Mouse (Mus musculus): ENCODE measurements at regions not wholly inside any gene's neighbourhood (a gene's known extent, or its start where the extent isn't known, plus 50 kb on each side); places are given as distances from the start of the nearest gene placed in this dataset.

DNA sequence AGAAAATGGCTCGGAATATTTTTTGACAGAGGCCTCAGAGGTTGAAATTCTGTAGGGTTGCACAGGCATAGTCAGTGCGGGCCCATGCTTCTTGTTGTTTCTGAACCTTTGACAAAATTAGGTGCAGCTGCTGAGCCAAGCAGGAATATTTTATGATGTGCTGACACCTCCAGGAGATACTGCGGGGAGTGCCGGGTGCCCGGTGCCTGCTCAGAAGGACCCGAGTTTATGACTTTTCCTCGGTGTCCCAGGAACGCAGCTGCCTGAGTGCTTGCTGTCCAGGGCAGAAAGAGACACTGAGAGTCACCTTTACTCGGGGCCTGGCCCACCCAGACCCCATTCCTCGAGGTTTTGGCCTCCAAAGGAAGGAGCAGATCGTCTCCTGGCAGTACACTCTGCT, 79.6 kb downstream of the Bod1 start:
- no peaks in the 10 kb centered on the region for H3K36me3 ChIP-seq (ENCODE audit: insufficient read depth, low read length)
- no peaks in the 10 kb centered on the region for H3K4me1 ChIP-seq (ENCODE audit: insufficient read depth, low read depth, low read length)
- no peak overlapping the region for H3K9ac ChIP-seq (replicated peaks; ENCODE audit: low read depth)
- no peak overlapping the region for H3K4me3 ChIP-seq (ENCODE audit: low read depth, low read length)
- no peak for ATAC-seq
- no peak overlapping the region for H3K27ac ChIP-seq (ENCODE audit: low read length)
- no peak for TF ChIP-seq EP300 (IDR thresholded peaks at IDR 0.05)
- TF ChIP-seq CTCF (IDR thresholded peaks at IDR 0.05) = no peak
- H3K4me2 ChIP-seq (replicated peaks; ENCODE audit: low read depth, low read length) = no peak overlapping the region
- H3K9me3 ChIP-seq (ENCODE audit: low read length) = no peaks in the 10 kb centered on the region
- DNase-seq (ENCODE audit: low spot score) = no peak
- 60% methylated on average over 11 of the region's 11 CpGs for WGBS
- no peaks in the 10 kb centered on the region for H3K27me3 ChIP-seq (replicated peaks; ENCODE audit: insufficient read depth, low read length)

DNA sequence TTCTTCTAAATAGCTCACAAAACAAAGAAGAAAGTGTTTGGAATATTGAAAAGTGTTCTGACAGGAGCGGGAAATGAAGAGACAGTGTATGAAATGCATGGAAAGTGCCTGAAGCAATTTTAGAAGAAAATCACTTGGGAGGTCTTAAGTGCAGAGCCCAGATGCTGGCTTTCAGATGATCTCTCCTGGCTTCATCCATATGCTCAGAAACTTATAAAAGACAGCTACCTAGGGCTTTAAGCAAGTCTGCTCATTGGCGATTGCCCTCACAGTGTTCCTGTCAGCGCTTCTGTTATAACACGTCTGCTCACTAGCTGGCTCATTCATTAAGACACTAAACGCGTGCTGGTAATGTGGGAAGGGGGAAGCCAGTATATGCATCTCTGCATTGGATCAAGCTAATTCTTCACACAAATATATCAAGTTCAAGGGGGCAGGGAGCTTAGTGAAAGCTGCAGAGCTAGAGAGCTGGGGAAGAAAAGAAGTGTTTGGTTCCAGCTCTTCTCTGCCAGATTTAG, 80.6 kb downstream of the Bod1 start:
- Histone ChIP-seq H3K36me3 (ENCODE audit: insufficient read depth, low read length) (no peaks in the 10 kb centered on the region), H3K4me2 (replicated peaks; ENCODE audit: low read depth, low read length) (no peak overlapping the region), H3K4me3 (ENCODE audit: low read depth, low read length) (no peak overlapping the region), H3K4me1 (ENCODE audit: insufficient read depth, low read depth, low read length) (no peaks in the 10 kb centered on the region), H3K9me3 (ENCODE audit: low read length) (no peaks in the 10 kb centered on the region), H3K27ac (ENCODE audit: low read length) (no peak overlapping the region), H3K9ac (replicated peaks; ENCODE audit: low read depth) (no peak overlapping the region), H3K27me3 (replicated peaks; ENCODE audit: insufficient read depth, low read length) (no peaks in the 10 kb centered on the region)
- no peak for DNase-seq (ENCODE audit: low spot score)
- WGBS = 51% methylated on average over 6 of the region's 6 CpGs
- no peak for ATAC-seq
- TF ChIP-seq CTCF (IDR thresholded peaks at IDR 0.05) (no peak), EP300 (IDR thresholded peaks at IDR 0.05) (no peak)

DNA sequence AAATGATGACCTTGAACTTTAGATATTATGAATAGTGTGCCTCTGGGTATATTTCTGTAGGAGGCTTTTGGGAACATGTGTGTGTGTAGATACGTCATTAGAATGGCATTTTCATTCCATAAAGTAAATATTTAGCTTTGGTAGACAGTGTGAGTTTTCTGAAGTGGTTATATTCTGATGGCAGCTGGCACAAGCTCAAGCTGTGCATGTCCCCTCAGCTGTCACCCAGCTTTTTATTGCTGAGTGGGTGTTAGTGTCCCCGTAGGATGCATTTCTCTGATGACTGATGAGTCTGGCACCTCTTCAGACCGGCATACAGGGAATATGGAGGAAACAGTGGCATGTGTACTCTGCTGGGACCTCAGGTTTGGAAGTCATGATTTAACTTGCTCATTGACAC, 96.7 kb downstream of the Bod1 start:
- WGBS = 28% methylated on average over 3 of the region's 3 CpGs
- ATAC-seq = peak; percentile 32
- TF ChIP-seq CTCF (IDR thresholded peaks at IDR 0.05) = no peak
- TF ChIP-seq EP300 (IDR thresholded peaks at IDR 0.05) = no peak

DNA sequence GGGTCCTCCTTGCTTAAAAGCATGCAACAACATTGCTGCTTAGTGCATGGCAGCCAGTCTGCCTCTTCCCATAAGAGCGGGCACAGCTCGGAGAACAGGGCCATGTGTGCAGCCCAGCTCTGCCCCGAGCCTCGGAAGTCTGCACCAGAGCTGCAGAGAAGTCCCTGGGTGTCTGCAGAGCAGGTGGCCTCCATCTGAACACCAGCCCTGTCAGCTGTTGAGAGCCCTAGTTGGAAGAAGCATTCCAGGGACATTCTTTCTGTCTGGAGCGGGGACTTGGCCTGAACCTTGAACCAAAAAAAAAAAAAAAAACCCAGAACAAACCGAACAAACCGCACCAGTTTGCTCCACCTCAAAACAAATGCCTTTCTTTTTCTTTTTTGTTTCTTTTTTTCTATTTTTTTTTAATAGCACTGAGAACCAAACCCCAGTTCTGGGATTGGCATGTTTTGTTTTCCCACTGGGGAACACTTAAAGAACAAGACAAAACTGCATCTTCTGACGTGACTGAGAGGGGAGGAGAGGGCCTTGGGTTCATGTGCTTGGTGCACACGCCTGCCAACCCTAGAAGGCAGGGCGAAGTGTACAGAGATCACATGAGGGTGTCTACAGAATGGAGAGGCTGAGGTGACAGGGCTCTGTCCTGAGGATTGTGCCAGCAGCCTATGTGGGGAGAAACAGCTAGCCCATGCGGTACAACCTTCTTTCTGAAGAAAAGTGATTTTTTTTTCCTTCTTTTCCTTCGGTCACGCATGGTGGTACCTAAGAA, 106.8 kb downstream of the Bod1 start:
- H3K4me2 ChIP-seq (replicated peaks; ENCODE audit: low read depth, low read length) = no peak overlapping the region
- H3K9me3 ChIP-seq (ENCODE audit: low read length) = no peaks in the 10 kb centered on the region
- peak; percentile 83 for ATAC-seq
- DNase-seq (ENCODE audit: low spot score) = peak; percentile 81
- no peak overlapping the region for H3K4me3 ChIP-seq (ENCODE audit: low read depth, low read length)
- no peaks in the 10 kb centered on the region for H3K4me1 ChIP-seq (ENCODE audit: insufficient read depth, low read depth, low read length)
- no peaks in the 10 kb centered on the region for H3K36me3 ChIP-seq (ENCODE audit: insufficient read depth, low read length)
- TF ChIP-seq EP300 (IDR thresholded peaks at IDR 0.05) (no peak), CTCF (IDR thresholded peaks at IDR 0.05) (no peak)
- H3K9ac ChIP-seq (replicated peaks; ENCODE audit: low read depth) = no peak overlapping the region
- WGBS = 57% methylated on average over 13 of the region's 13 CpGs
- H3K27me3 ChIP-seq (replicated peaks; ENCODE audit: insufficient read depth, low read length) = no peaks in the 10 kb centered on the region
- H3K27ac ChIP-seq (ENCODE audit: low read length) = peak overlapping the region; percentile 38; the same call in 1 of the 2 replicates

More for the DNA sequence above, 96.7 kb downstream of the Bod1 start:
- no peaks in the 10 kb centered on the region for H3K36me3 ChIP-seq (ENCODE audit: insufficient read depth, low read length)
- peak; percentile 21 for DNase-seq (ENCODE audit: low spot score)
- no peaks in the 10 kb centered on the region for H3K27me3 ChIP-seq (replicated peaks; ENCODE audit: insufficient read depth, low read length)
- H3K4me2 ChIP-seq (replicated peaks; ENCODE audit: low read depth, low read length) = no peak overlapping the region
- H3K4me3 ChIP-seq (ENCODE audit: low read depth, low read length) = no peak overlapping the region
- H3K9me3 ChIP-seq (ENCODE audit: low read length) = no peaks in the 10 kb centered on the region
- no peak overlapping the region for H3K9ac ChIP-seq (replicated peaks; ENCODE audit: low read depth)
- H3K27ac ChIP-seq (ENCODE audit: low read length) = no peak overlapping the region
- H3K4me1 ChIP-seq (ENCODE audit: insufficient read depth, low read depth, low read length) = no peaks in the 10 kb centered on the region

DNA sequence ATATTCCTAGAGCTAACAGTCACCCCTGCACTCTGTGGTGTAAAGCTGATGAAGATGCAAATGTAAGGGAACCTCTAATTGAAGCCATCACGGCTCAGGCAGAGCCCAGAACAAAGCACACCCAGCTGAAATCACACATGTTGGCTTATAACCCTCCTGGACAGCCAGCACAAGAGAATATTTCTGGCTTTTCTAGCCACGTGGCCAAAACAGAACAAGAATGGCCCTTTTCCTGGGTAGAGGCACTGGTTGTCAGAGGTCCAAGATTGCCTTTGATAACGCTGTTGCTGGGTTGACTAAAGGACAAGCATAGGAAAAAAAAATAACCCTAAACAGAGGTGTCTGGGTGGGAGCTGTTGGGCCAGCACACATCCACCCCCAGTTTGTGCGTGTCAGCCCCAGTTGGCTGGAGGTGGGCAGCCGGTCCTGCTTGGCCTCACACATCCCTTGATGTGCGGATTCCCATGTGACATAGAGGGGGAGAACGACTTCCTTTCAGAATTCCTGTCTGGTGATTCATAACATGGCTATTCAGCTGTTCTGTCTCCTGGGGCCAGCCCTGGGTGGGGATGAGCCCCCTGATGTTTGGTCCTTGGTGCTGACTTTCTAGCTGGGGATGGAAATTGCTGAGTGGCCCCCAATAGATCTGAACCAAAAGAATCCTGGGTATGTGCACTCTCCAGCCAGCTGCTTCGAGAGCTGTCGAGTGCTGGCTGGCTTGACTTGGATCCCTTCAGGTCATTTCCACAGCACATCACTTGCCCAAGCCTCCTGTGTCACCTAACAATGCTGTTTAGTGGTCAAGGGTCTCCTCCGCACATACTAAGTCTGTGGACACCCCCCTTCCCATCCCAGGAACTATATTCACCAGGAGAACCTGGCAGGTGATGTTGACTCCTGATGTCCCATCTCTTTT, 107.6 kb downstream of the Bod1 start:
- H3K4me1 ChIP-seq (ENCODE audit: insufficient read depth, low read depth, low read length) = no peaks in the 10 kb centered on the region
- H3K4me3 ChIP-seq (ENCODE audit: low read depth, low read length) = no peak overlapping the region
- no peak overlapping the region for H3K4me2 ChIP-seq (replicated peaks; ENCODE audit: low read depth, low read length)
- ATAC-seq (peak; percentile 83), DNase-seq (ENCODE audit: low spot score) (peak; percentile 72)
- H3K27ac ChIP-seq (ENCODE audit: low read length) = 0 out of 2 replicates have a peak overlapping the region, but pooled peaks have one; percentile 32
- H3K9me3 ChIP-seq (ENCODE audit: low read length) = no peaks in the 10 kb centered on the region
- no peaks in the 10 kb centered on the region for H3K36me3 ChIP-seq (ENCODE audit: insufficient read depth, low read length)
- H3K27me3 ChIP-seq (replicated peaks; ENCODE audit: insufficient read depth, low read length) = no peaks in the 10 kb centered on the region
- TF ChIP-seq CTCF (IDR thresholded peaks at IDR 0.05) (no peak), EP300 (IDR thresholded peaks at IDR 0.05) (0 out of 2 replicates have a peak, but pooled peaks have one; percentile 10)
- H3K9ac ChIP-seq (replicated peaks; ENCODE audit: low read depth) = no peak overlapping the region
- 31% methylated on average over 10 of the region's 10 CpGs for WGBS

DNA sequence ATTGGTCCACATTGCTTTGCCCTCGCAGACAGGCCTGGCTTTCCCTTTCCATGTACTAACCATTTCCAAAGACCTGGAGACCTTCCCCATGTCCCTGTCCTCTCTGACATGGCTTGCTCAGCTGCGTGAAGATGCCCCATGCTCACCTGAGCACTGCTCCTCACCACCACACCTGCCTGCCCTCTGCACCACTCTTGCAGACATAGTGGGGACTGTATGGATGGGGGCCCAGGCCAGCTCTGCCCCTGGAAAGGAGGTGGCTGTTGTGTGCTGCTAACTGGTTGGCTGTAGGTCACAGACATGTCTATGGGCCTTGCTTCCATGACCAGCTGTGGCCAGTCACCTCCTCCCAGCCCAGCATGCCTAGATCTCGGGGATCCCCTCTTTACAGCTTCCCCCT, 108.7 kb downstream of the Bod1 start:
- Histone ChIP-seq H3K9me3 (ENCODE audit: low read length) (no peaks in the 10 kb centered on the region), H3K36me3 (ENCODE audit: insufficient read depth, low read length) (no peaks in the 10 kb centered on the region), H3K27me3 (replicated peaks; ENCODE audit: insufficient read depth, low read length) (no peaks in the 10 kb centered on the region), H3K9ac (replicated peaks; ENCODE audit: low read depth) (no peak overlapping the region), H3K4me2 (replicated peaks; ENCODE audit: low read depth, low read length) (no peak overlapping the region), H3K27ac (ENCODE audit: low read length) (no peak overlapping the region), H3K4me3 (ENCODE audit: low read depth, low read length) (no peak overlapping the region), H3K4me1 (ENCODE audit: insufficient read depth, low read depth, low read length) (no peaks in the 10 kb centered on the region)
- DNase-seq (ENCODE audit: low spot score) = no peak
- no peak for ATAC-seq
- WGBS = 74% methylated on average over 3 of the region's 3 CpGs
- TF ChIP-seq CTCF (IDR thresholded peaks at IDR 0.05) (no peak), EP300 (IDR thresholded peaks at IDR 0.05) (no peak)
